ENCODE assay signal across 10 mouse cellular contexts in the genomic region with DNA sequence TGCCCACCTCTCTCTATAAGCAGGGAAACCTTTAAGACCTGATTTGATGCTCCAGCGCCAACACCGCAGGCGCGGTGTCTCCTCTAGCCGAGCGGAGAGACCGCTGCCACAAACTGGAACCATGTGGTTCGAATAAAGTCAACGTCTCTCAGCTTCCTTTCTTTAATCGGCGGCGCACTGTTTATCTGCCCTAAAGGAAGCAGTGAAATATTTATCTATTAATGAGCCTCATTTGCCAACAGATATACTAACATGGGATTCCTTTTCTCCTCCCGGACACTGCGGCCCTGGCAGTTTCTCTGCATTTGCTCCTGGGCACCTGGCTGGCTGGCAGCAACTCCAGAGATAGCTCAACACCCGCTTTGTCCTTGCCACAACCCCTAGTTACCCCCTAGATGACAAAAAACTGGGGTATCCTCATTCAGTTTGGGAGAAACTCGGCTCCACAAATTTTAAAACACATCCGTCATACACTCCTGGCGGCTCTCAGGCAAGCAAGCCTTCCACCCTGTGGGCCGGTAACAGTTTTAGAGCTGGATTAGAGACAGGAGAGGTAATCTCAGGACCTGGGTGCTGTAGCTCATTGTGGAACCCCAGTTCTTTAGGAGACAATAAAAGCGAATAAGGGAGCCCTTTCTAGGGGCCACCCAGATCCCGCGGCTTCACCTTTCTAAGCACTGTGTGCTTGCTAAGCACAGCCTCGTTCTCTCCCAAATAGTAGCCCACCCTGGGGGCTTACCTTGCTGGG. TPM values are rescaled to one million over a fixed set of nuclear protein-coding genes. Genes with fewer than 3 reads are reported as not detected.
DNase-seq lines count a peak whose midpoint lies in the region; ATAC-seq and TF ChIP-seq lines count a peak whose summit lies in the region.
"Had no signal": no experiment of that assay in that cellular context is flagged by ENCODE, and none has a peak within 500 bp of the region (broad histone marks: within the 10 kb centered on the region; RNA-seq: fewer than 3 reads in every experiment).

No protein-coding gene starts in this region.

- H3K9me3 ChIP-seq in hindbrain, embryonic 10.5 days, result no peaks in the 10 kb centered on the region
- no peaks in the 10 kb centered on the region for H3K9me3 ChIP-seq in hindbrain, postnatal 0 days (ENCODE audit: low read length)
- no peaks in the 10 kb centered on the region for H3K9me3 ChIP-seq in intestine, postnatal 0 days (ENCODE audit: control insufficient read depth)
- no peaks in the 10 kb centered on the region for H3K9me3 ChIP-seq in forebrain, embryonic 11.5 days (ENCODE audit: control insufficient read depth, low read length)

- WGBS in hindbrain, embryonic 10.5 days, result 4% methylated on average over 23 of the region's 23 CpGs
- 6% methylated on average over 23 of the region's 23 CpGs for WGBS in hindbrain, postnatal 0 days
- WGBS in intestine, postnatal 0 days, result 19% methylated on average over 23 of the region's 23 CpGs
- 2% methylated on average over 23 of the region's 23 CpGs for WGBS in forebrain, embryonic 11.5 days

- H3K4me1 ChIP-seq in hindbrain, embryonic 10.5 days (replicated peaks), result peaks cover 22% of the 10 kb centered on the region
- no peaks in the 10 kb centered on the region for H3K4me1 ChIP-seq in hindbrain, postnatal 0 days (ENCODE audit: insufficient read depth, low read length)
- no peaks in the 10 kb centered on the region; the same call in 1 of the 2 replicates for H3K4me1 ChIP-seq in intestine, postnatal 0 days (replicated peaks; ENCODE audit: control insufficient read depth, insufficient read depth, low read length)
- H3K4me1 ChIP-seq in forebrain, embryonic 11.5 days (replicated peaks; ENCODE audit: control insufficient read depth, insufficient read depth, low read length), result peaks cover 9% of the 10 kb centered on the region

- H3K27ac ChIP-seq in hindbrain, embryonic 10.5 days, result no peak overlapping the region
- no peak overlapping the region for H3K27ac ChIP-seq in hindbrain, postnatal 0 days
- H3K27ac ChIP-seq in intestine, postnatal 0 days (ENCODE audit: low read depth, low read length), result no peak overlapping the region
- no peak overlapping the region for H3K27ac ChIP-seq in forebrain, embryonic 11.5 days (ENCODE audit: low read depth, low read length)

- no peak for TF ChIP-seq CTCF in hindbrain, postnatal 0 days (IDR thresholded peaks at IDR 0.05; ENCODE audit: low read depth)
- no peak for TF ChIP-seq CTCF in intestine, postnatal 0 days (IDR thresholded peaks at IDR 0.05; ENCODE audit: low read depth)

- no peak overlapping the region for H3K4me2 ChIP-seq in hindbrain, postnatal 0 days (ENCODE audit: low read depth, low read length)
- H3K4me2 ChIP-seq in intestine, postnatal 0 days (replicated peaks; ENCODE audit: low read depth), result peak overlapping the region; percentile 58
- H3K4me2 ChIP-seq in myocyte (ENCODE audit: low read depth), result peak overlapping the region; percentile 88
- no peak overlapping the region for H3K4me2 ChIP-seq in forebrain, embryonic 11.5 days (ENCODE audit: low read depth, low read length, severe bottlenecking)

- no peak for DNase-seq in hindbrain, embryonic 10.5 days (ENCODE audit: low spot score)
- no peak for DNase-seq in hindbrain, postnatal 0 days (ENCODE audit: low spot score)
- DNase-seq in ZHBTc4 (ENCODE audit: low read depth, low spot score), result peak; percentile 65
- DNase-seq in layer of hippocampus, adult 9-11 months, result no peak
- no peak for DNase-seq in embryo, embryonic 10 days (ENCODE audit: low spot score)
- no peak for DNase-seq in forebrain, embryonic 11.5 days (ENCODE audit: low spot score)

- no peak for TF ChIP-seq POLR2A in myocyte (IDR thresholded peaks at IDR 0.05; ENCODE audit: insufficient read length, low read depth)

- H3K79me2 ChIP-seq in myocyte (ENCODE audit: control insufficient read depth, insufficient read depth), result peaks cover 21% of the 10 kb centered on the region

- H3K9ac ChIP-seq in hindbrain, postnatal 0 days (replicated peaks; ENCODE audit: low read length), result no peak overlapping the region
- no peak overlapping the region for H3K9ac ChIP-seq in intestine, postnatal 0 days (ENCODE audit: low read depth, low read length)
- no peak overlapping the region for H3K9ac ChIP-seq in forebrain, embryonic 11.5 days (ENCODE audit: low read length)

- no peak overlapping the region for H3ac ChIP-seq in myocyte (ENCODE audit: control insufficient read depth, insufficient read length)

- no peak for ATAC-seq in hindbrain, postnatal 0 days
- ATAC-seq in intestine, postnatal 0 days, result no peak
- no peak for ATAC-seq in forebrain, embryonic 11.5 days (replicated peaks; ENCODE audit: low FRiP score)

- peaks cover 100% of the 10 kb centered on the region for H3K27me3 ChIP-seq in hindbrain, embryonic 10.5 days (ENCODE audit: insufficient read depth, poor library complexity, severe bottlenecking)
- peaks cover 97% of the 10 kb centered on the region for H3K27me3 ChIP-seq in hindbrain, postnatal 0 days (ENCODE audit: insufficient read depth, low read length)
- H3K27me3 ChIP-seq in intestine, postnatal 0 days (replicated peaks; ENCODE audit: control insufficient read depth, insufficient read depth, low read length), result peaks cover 95% of the 10 kb centered on the region
- H3K27me3 ChIP-seq in myocyte (ENCODE audit: control insufficient read depth, insufficient read depth, insufficient read length), result no peaks in the 10 kb centered on the region
- peaks cover 100% of the 10 kb centered on the region for H3K27me3 ChIP-seq in forebrain, embryonic 11.5 days (ENCODE audit: control insufficient read depth, insufficient read depth, low read length)

- no peaks in the 10 kb centered on the region for H3K36me3 ChIP-seq in hindbrain, embryonic 10.5 days
- no peaks in the 10 kb centered on the region for H3K36me3 ChIP-seq in hindbrain, postnatal 0 days (ENCODE audit: insufficient read depth, low read length)
- no peaks in the 10 kb centered on the region for H3K36me3 ChIP-seq in intestine, postnatal 0 days (ENCODE audit: control insufficient read depth, insufficient read depth)
- no peaks in the 10 kb centered on the region for H3K36me3 ChIP-seq in myocyte (ENCODE audit: control insufficient read depth, insufficient read depth)
- no peaks in the 10 kb centered on the region for H3K36me3 ChIP-seq in forebrain, embryonic 11.5 days (ENCODE audit: control insufficient read depth, insufficient read depth, low read length)

- H3K4me3 ChIP-seq in hindbrain, embryonic 10.5 days, result peak overlapping the region; percentile 45; the same call in 1 of the 2 replicates
- no peak overlapping the region for H3K4me3 ChIP-seq in hindbrain, postnatal 0 days (ENCODE audit: low read length)
- peak overlapping the region; percentile 38 for H3K4me3 ChIP-seq in intestine, postnatal 0 days (ENCODE audit: low read depth, low read length)
- H3K4me3 ChIP-seq in myocyte, result peak overlapping the region; percentile 89
- H3K4me3 ChIP-seq in forebrain, embryonic 11.5 days (ENCODE audit: low read depth, low read length), result no peak overlapping the region

TF ChIP-seq in myocyte, 11 proteins besides CTCF, POLR2A, EP300 and RAD21:
- no peak for TF ChIP-seq MYOG (IDR thresholded peaks at IDR 0.05; ENCODE audit: control insufficient read depth in 1 of 3, insufficient read depth in 1 of 3, insufficient read length in 2 of 3, low read depth in 2 of 3)

RNA-seq across cellular contexts. Expression of a gene that starts 3.6 kb away (rescaled TPM):
- polyA plus RNA-seq in hindbrain, embryonic 10.5 days (2016; fragmentation: Nextera tagmentation; extraction: Ambion mirVana), result not detected in 2 replicates
- total RNA-seq in hindbrain, postnatal 0 days (2014; rRNA removed), result 2.6 and 2.9 TPM in 2 replicates
- polyA plus RNA-seq in hindbrain, postnatal 0 days (2015; fragmentation: Nextera tagmentation; extraction: Ambion mirVana), result 1.3 and 3.9 TPM in 2 replicates
- 5.6 and 6.2 TPM in 2 replicates for polyA plus RNA-seq in intestine, postnatal 0 days (2015; fragmentation: Nextera tagmentation; extraction: Ambion mirVana)
- polyA plus RNA-seq in myocyte (2012; fragmentation: generic; extraction: Trizol), result 11.9 TPM
- polyA plus RNA-seq in forebrain, embryonic 11.5 days (2014; fragmentation: Nextera tagmentation; extraction: Ambion mirVana), result not detected in 2 replicates
- total RNA-seq: liver, adult 2 months had no signal
- polyA plus RNA-seq: cortical plate, adult 2 months had no signal

RNA-seq across cellular contexts. Expression of a gene that starts 4.9 kb away (rescaled TPM):
- not detected in 2 replicates for polyA plus RNA-seq in hindbrain, embryonic 10.5 days (2016; fragmentation: Nextera tagmentation; extraction: Ambion mirVana)
- total RNA-seq in hindbrain, postnatal 0 days (2014; rRNA removed), result 0.83 and 2.2 TPM in 2 replicates
- polyA plus RNA-seq in hindbrain, postnatal 0 days (2015; fragmentation: Nextera tagmentation; extraction: Ambion mirVana), result not detected in 2 replicates
- polyA plus RNA-seq in intestine, postnatal 0 days (2015; fragmentation: Nextera tagmentation; extraction: Ambion mirVana), result not detected in 2 replicates
- 0.52 TPM for polyA plus RNA-seq in myocyte (2012; fragmentation: generic; extraction: Trizol)
- polyA plus RNA-seq in forebrain, embryonic 11.5 days (2014; fragmentation: Nextera tagmentation; extraction: Ambion mirVana), result not detected in 2 replicates
- total RNA-seq: liver, adult 2 months had no signal
- polyA plus RNA-seq: cortical plate, adult 2 months; liver, adult 2 months had no signal

RNA-seq across cellular contexts. Expression of a gene that starts 4.9 kb away (rescaled TPM):
- 3.6 and 9.7 TPM in 2 replicates for polyA plus RNA-seq in hindbrain, embryonic 10.5 days (2016; fragmentation: Nextera tagmentation; extraction: Ambion mirVana)
- total RNA-seq in hindbrain, postnatal 0 days (2014; rRNA removed), result 8.7 and 9.8 TPM in 2 replicates
- 7.9 and 8.8 TPM in 2 replicates for polyA plus RNA-seq in hindbrain, postnatal 0 days (2015; fragmentation: Nextera tagmentation; extraction: Ambion mirVana)
- polyA plus RNA-seq in intestine, postnatal 0 days (2015; fragmentation: Nextera tagmentation; extraction: Ambion mirVana), result 3.4 and 3.6 TPM in 2 replicates
- 1.0 TPM for polyA plus RNA-seq in myocyte (2012; fragmentation: generic; extraction: Trizol)
- polyA plus RNA-seq in forebrain, embryonic 11.5 days (2014; fragmentation: Nextera tagmentation; extraction: Ambion mirVana), result not detected in 2 replicates
- polyA plus RNA-seq: cortical plate, adult 2 months had no signal

RNA-seq across cellular contexts. Expression of a gene that starts 9.5 kb away (rescaled TPM):
- polyA plus RNA-seq in hindbrain, embryonic 10.5 days (2016; fragmentation: Nextera tagmentation; extraction: Ambion mirVana), result not detected in 2 replicates
- 12.3 and 25.8 TPM in 2 replicates for total RNA-seq in hindbrain, postnatal 0 days (2014; rRNA removed)
- polyA plus RNA-seq in hindbrain, postnatal 0 days (2015; fragmentation: Nextera tagmentation; extraction: Ambion mirVana), result 6.0 and 7.7 TPM in 2 replicates
- 0.76 and 0.81 TPM in 2 replicates for polyA plus RNA-seq in intestine, postnatal 0 days (2015; fragmentation: Nextera tagmentation; extraction: Ambion mirVana)
- 0.88 TPM for polyA plus RNA-seq in myocyte (2012; fragmentation: generic; extraction: Trizol)
- polyA plus RNA-seq in forebrain, embryonic 11.5 days (2014; fragmentation: Nextera tagmentation; extraction: Ambion mirVana), result not detected in 2 replicates
- total RNA-seq: liver, adult 2 months had no signal
- polyA plus RNA-seq: cortical plate, adult 2 months; liver, adult 2 months had no signal

RNA-seq across cellular contexts. Expression of a gene that starts 12.8 kb away (rescaled TPM):
- not detected in 2 replicates for polyA plus RNA-seq in hindbrain, embryonic 10.5 days (2016; fragmentation: Nextera tagmentation; extraction: Ambion mirVana)
- 0.26 TPM in 1 of 2 replicates, not detected in the other for total RNA-seq in hindbrain, postnatal 0 days (2014; rRNA removed)
- 0.18 TPM in 1 of 2 replicates, not detected in the other for polyA plus RNA-seq in hindbrain, postnatal 0 days (2015; fragmentation: Nextera tagmentation; extraction: Ambion mirVana)
- 1.1 and 3.0 TPM in 2 replicates for polyA plus RNA-seq in intestine, postnatal 0 days (2015; fragmentation: Nextera tagmentation; extraction: Ambion mirVana)
- polyA plus RNA-seq in myocyte (2012; fragmentation: generic; extraction: Trizol), result 17.7 TPM
- not detected in 2 replicates for polyA plus RNA-seq in forebrain, embryonic 11.5 days (2014; fragmentation: Nextera tagmentation; extraction: Ambion mirVana)
- total RNA-seq: liver, adult 2 months had no signal
- polyA plus RNA-seq: cortical plate, adult 2 months had no signal

Comparison
In these comparisons a context has a peak if more than half of its experiments do, and no peak if none do; other contexts are left out.
1. H3K4me3 ChIP-seq: peak in hindbrain, embryonic 10.5 days (single experiment), intestine, postnatal 0 days (single experiment) and myocyte (single experiment); none in hindbrain, postnatal 0 days (single experiment) and forebrain, embryonic 11.5 days (single experiment).
2. H3K4me2 ChIP-seq: peak in intestine, postnatal 0 days (single experiment) and myocyte (single experiment); none in hindbrain, postnatal 0 days (single experiment) and forebrain, embryonic 11.5 days (single experiment).